Mouse (Mus musculus): ENCODE results near the gene Dact3.

GRCm38 (mm10) chr7:16919395-16920149, 44.5 kb downstream of the Dact3 start:
- TF ChIP-seq CTCF (IDR thresholded peaks at IDR 0.05; ENCODE audit: borderline replicate concordance, insufficient read depth, low read length) (no peak), POLR2A (IDR thresholded peaks at IDR 0.05; ENCODE audit: low read depth, low read length) (no peak)
